Mouse (Mus musculus): Measurements from ENCODE around the gene Hps3. TPM values are rescaled to one million over a fixed set of nuclear protein-coding genes. Genes with fewer than 3 reads are reported as not detected.
"Not testable (repeated sequence)": the region's sequence is repeated elsewhere in the genome, so short reads cannot be mapped to it uniquely, and the experiment has no call there.

Hps3 gene
- polyA plus RNA-seq, 1 experiment from 2014 or later = 10.0 TPM

DNA sequence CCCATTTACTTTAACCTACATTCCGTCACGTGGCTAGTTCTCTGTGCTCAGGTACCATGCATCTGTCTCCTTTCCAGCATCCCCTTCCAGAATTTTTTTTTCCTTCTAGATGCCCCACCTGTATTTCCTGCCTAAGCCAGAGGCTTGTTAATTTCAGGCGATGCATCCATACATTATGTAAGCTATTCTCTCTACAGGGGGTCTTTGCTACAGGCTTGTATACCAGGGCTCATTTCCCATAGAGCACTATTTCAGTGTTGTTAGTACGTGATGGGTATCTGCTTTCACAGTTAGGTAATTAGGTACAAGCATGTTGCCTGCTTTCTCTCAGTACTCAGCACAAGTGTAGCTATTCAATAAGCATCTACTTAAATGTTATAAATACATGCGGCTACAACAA is 7.3 kb downstream of the Hps3 start:
- no peak for ATAC-seq (ENCODE audit: low FRiP score, low read depth)
- Histone ChIP-seq H3K9me3 (no peaks in the 10 kb centered on the region), H3K27ac (no peak overlapping the region), H3K4me2 (replicated peaks) (no peak overlapping the region), H3K36me3 (peaks cover 34% of the 10 kb centered on the region), H3K9ac (no peak overlapping the region), H3K4me1 (no peaks in the 10 kb centered on the region), H3K27me3 (no peaks in the 10 kb centered on the region), H3K4me3 (no peak overlapping the region)
- WGBS = 75% methylated on average over 5 of the region's 5 CpGs

DNA sequence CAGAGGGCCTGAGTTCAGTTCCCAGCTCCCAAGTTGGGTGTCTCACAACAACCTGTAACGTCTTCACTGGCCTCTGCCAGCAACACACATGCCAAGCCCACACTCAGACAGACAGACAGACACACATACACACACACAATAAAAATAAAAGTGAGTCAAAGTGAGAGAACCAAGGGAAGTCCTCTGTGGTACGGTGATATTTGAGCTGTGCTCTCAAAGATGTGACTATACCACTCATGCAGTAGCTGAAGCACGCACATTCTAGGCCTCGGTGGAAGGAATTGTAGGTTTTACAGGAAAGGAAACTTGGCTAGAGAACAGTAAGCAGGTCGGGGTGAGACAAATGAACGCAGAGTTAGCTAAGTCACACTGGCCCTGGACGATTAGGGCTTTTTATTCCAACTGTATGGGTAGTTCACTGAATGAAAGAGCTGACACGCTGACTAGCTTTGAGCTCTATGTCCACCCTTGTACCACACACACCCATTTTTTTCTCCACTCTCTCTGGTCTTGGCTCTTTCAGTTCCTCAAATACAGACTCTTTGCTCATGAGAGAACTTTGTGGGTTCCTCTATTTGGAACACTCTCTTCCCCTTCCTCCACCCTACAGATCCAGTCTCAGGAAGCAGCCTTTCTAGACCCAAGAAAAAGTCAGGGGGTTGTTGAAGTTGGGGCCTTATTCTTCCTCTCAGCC is 8.0 kb downstream of the Hps3 start:
- 87% methylated on average over 8 of the region's 8 CpGs for WGBS
- Histone ChIP-seq H3K9me3 (no peaks in the 10 kb centered on the region), H3K4me2 (replicated peaks) (no peak overlapping the region), H3K27me3 (no peaks in the 10 kb centered on the region), H3K9ac (no peak overlapping the region), H3K4me1 (no peaks in the 10 kb centered on the region), H3K36me3 (peaks cover 40% of the 10 kb centered on the region), H3K27ac (no peak overlapping the region), H3K4me3 (no peak overlapping the region)
- ATAC-seq (ENCODE audit: low FRiP score, low read depth) = no peak

DNA sequence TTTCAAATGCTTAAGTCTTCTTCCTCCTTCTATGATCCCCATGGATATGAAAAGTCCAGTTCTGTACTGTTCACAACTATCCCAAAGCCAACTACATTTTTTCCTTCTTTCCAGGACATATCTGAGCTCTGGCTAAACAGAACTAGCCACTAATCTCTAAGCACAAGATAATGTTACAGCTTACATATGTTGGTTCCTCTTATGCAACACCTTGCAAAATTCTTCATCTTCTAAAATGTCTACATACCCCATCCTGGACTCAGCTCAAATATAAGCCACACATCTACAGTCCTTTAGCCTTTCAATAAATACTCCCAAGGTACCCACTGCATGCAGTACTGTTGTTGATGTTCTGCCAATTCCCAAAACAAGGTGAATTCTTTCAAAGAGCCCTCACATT is 8.6 kb downstream of the Hps3 start:
- Histone ChIP-seq H3K27me3 (no peaks in the 10 kb centered on the region), H3K9ac (no peak overlapping the region), H3K4me2 (replicated peaks) (no peak overlapping the region), H3K4me3 (no peak overlapping the region), H3K9me3 (no peaks in the 10 kb centered on the region), H3K36me3 (peaks cover 44% of the 10 kb centered on the region), H3K27ac (no peak overlapping the region), H3K4me1 (no peaks in the 10 kb centered on the region)
- no peak for ATAC-seq (ENCODE audit: low FRiP score, low read depth)

DNA sequence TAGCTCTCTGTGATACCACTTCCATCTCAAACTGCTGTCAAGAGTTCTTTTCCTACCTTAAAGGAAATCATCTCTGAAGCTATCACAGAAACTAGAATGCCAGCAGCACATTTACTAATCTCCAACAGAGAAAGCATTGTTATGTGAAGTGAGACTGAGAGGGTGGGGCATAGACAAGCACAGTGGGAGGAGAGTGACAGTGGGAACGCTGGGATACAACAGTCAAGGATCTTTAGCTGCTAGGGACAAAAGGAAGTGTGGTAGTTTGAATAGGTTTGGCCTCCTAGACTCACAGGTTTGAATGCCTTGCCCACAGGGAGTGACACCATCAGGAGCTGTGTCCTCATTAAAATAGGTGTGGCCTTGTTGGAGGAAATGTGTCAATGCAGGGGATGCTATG is 11.3 kb downstream of the Hps3 start:
- 77% methylated on average over 1 of the region's 1 CpGs for WGBS

DNA sequence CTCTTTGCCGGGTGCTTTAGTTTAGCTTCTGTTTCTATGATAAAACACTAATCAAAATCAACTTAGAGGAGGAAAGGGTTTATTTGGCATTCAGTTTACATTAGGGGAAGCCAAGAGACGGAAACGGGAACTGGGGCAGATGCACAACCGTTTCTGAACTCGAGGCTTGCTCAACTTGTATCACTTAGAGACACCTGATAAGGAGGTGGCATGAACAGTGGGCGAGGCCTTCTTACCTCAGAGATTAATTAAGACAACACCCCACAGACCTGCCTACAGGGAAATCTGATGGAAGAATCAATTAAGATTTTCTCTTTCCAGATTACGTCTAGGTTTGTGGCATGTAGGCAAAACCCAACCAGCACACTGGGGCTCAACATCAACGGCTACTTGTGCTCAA is 17.0 kb downstream of the Hps3 start:
- WGBS = 90% methylated on average over 8 of the region's 8 CpGs
- no peak overlapping the region for H3K9ac ChIP-seq
- H3K4me3 ChIP-seq = no peak overlapping the region
- ATAC-seq (ENCODE audit: low FRiP score, low read depth) = no peak
- H3K4me2 ChIP-seq (replicated peaks) = no peak overlapping the region
- no peaks in the 10 kb centered on the region for H3K27me3 ChIP-seq
- H3K36me3 ChIP-seq = peaks cover 39% of the 10 kb centered on the region
- H3K4me1 ChIP-seq = no peaks in the 10 kb centered on the region
- no peaks in the 10 kb centered on the region for H3K9me3 ChIP-seq
- no peak overlapping the region for H3K27ac ChIP-seq

More for the DNA sequence above, 11.3 kb downstream of the Hps3 start:
- Histone ChIP-seq H3K36me3 (peaks cover 51% of the 10 kb centered on the region), H3K4me2 (replicated peaks) (no peak overlapping the region), H3K4me3 (no peak overlapping the region), H3K9ac (no peak overlapping the region), H3K27me3 (no peaks in the 10 kb centered on the region), H3K9me3 (no peaks in the 10 kb centered on the region), H3K27ac (no peak overlapping the region), H3K4me1 (no peaks in the 10 kb centered on the region)
- no peak for ATAC-seq (ENCODE audit: low FRiP score, low read depth)

DNA sequence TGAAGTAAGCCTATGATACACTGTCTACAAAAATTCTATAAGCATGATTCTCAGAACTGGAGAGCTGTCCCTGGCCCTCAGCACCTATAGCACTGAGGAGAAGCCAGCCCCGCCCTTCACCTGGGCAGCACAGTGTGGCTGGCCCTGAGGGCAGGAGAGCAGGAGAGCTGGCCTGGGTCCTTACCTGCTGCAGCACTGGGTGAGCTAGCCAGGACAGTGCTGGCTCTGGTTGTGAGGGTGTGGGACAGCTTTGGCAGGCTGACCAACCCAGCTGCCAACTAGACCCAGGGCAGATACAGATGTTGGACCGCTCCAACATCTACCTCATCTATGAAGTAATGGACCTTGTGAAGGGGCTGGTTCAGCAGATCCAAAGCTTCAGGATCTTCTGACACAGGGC is 20.7 kb downstream of the Hps3 start:
- Histone ChIP-seq H3K9ac (no peak overlapping the region), H3K36me3 (peaks cover 21% of the 10 kb centered on the region), H3K27ac (no peak overlapping the region), H3K9me3 (no peaks in the 10 kb centered on the region), H3K27me3 (no peaks in the 10 kb centered on the region), H3K4me1 (peaks cover 8% of the 10 kb centered on the region), H3K4me3 (no peak overlapping the region), H3K4me2 (replicated peaks) (no peak overlapping the region)
- WGBS = 93% methylated on average over 2 of the region's 2 CpGs
- ATAC-seq (ENCODE audit: low FRiP score, low read depth) = no peak

DNA sequence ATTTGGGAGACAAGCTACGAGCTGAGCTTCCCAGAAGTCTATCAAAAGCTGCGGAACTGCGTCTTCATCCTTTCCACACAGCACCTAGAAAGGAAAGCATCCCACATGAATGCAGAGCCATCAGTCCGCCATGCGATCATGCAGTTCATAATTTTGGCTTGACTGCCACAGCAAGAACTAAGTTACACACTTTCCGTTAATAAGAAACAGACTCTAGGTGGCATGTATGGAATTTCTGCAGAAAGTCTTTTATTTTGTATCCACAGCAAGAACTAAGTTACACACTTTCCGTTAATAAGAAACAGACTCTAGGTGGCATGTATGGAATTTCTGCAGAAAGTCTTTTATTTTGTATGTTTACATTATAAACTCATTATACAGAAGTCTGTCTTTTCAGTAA is 24.2 kb downstream of the Hps3 start:
- not testable (repeated sequence) for H3K36me3 ChIP-seq, H3K4me3 ChIP-seq, H3K4me1 ChIP-seq, H3K9me3 ChIP-seq, H3K9ac ChIP-seq, H3K27me3 ChIP-seq
- 32% methylated on average over 7 of the region's 7 CpGs for WGBS
- H3K27ac ChIP-seq = peak overlapping the region; percentile 88
- peak; percentile 70 for ATAC-seq (ENCODE audit: low FRiP score, low read depth)
- peak overlapping the region; percentile 35 for H3K4me2 ChIP-seq (replicated peaks)

DNA sequence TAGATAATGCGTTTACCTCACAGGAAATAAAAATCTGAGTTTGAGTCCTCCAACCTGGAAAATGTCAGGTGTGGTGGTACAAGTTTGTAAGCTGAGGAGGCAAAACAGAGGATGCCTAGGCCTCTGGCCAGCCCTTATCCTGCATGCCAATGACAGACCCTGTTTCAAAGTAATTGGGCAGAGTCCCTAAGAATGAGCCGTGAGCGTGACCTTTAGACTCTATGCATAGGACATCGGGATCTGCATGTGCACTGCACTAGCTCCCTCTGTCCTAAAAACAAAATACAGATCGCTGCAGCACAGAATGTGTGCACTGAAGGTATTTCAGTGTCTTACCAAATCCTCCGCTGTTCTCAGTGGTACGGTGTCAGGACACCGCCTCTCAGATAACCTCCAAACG is 24.7 kb downstream of the Hps3 start:
- no peak overlapping the region for H3K4me3 ChIP-seq
- H3K4me2 ChIP-seq (replicated peaks) = peak overlapping the region; percentile 35
- peak overlapping the region; percentile 88 for H3K27ac ChIP-seq
- H3K9me3 ChIP-seq = no peaks in the 10 kb centered on the region
- H3K9ac ChIP-seq = no peak overlapping the region
- peaks cover 8% of the 10 kb centered on the region for H3K4me1 ChIP-seq
- WGBS = 78% methylated on average over 9 of the region's 9 CpGs
- no peak for ATAC-seq (ENCODE audit: low FRiP score, low read depth)
- H3K27me3 ChIP-seq = no peaks in the 10 kb centered on the region
- peaks cover 4% of the 10 kb centered on the region for H3K36me3 ChIP-seq

DNA sequence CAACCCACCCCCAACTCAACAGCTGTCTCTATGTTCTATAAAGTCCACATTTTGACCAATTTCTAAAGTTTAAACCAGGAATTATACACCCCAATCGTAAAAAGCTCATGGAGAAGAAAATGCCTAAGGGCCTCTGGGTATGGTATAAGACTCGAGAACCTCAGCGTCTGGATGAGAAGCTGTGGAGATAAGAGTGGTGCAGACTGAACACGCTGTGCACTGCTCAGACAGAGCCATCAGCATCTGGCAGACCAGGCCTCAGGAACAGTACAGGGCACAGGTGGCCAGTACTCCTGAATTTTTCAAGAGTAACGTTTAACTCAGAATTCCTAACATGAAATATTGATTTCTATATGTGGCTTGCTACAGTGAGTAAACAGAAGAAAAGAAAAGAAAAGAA is 27.4 kb downstream of the Hps3 start:
- peaks cover 7% of the 10 kb centered on the region for H3K36me3 ChIP-seq
- no peak overlapping the region for H3K27ac ChIP-seq
- ATAC-seq (ENCODE audit: low FRiP score, low read depth) = no peak
- H3K4me2 ChIP-seq (replicated peaks) = no peak overlapping the region
- H3K9ac ChIP-seq = no peak overlapping the region
- H3K4me1 ChIP-seq = peaks cover 8% of the 10 kb centered on the region
- H3K4me3 ChIP-seq = no peak overlapping the region
- no peaks in the 10 kb centered on the region for H3K9me3 ChIP-seq
- WGBS = 62% methylated on average over 5 of the region's 5 CpGs
- H3K27me3 ChIP-seq = no peaks in the 10 kb centered on the region

DNA sequence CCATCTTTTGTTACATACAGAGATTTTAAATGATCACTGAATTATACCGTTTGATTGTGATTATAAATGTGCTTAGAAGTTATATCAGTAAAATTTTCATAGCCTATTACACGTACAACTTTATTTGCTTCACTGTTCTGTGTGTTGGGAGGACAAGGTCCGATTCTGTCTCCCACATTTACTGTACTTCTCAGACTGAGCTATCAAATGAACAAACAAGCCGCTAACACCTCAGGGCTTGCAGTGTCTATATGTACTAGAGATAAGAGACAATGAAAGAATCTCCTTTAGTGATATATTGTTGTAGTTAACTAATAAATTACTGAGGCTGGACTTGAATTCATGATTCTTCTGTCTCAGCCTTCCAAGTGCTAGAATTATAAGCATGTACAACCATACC is 27.8 kb downstream of the Hps3 start:
- WGBS = 82% methylated on average over 4 of the region's 4 CpGs
- Histone ChIP-seq H3K27ac (no peak overlapping the region), H3K4me2 (replicated peaks) (no peak overlapping the region), H3K27me3 (no peaks in the 10 kb centered on the region), H3K9ac (no peak overlapping the region), H3K4me3 (no peak overlapping the region), H3K9me3 (no peaks in the 10 kb centered on the region), H3K36me3 (peaks cover 7% of the 10 kb centered on the region), H3K4me1 (peaks cover 8% of the 10 kb centered on the region)
- no peak for ATAC-seq (ENCODE audit: low FRiP score, low read depth)

DNA sequence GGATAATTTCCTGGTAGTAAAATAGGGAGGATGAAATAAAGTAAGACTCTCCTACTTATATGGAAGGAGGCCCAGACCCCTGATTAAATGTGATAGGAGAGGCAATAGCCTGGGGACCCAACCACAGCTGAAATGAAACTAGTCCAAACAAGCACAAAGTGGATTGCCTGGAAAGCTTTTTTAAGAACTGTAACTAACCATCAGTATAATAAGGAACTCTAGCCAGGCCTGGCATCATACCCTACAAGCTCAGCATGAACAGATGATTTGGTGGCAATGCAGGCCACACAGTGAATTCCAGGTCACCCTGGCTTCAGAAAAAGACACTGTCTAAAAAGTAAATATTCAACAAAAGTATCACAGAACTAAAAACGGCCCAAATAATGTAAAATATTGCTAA is 29.5 kb downstream of the Hps3 start:
- H3K9me3 ChIP-seq = no peaks in the 10 kb centered on the region
- H3K27me3 ChIP-seq = no peaks in the 10 kb centered on the region
- H3K4me3 ChIP-seq = no peak overlapping the region
- H3K27ac ChIP-seq = no peak overlapping the region
- no peak overlapping the region for H3K4me2 ChIP-seq (replicated peaks)
- H3K9ac ChIP-seq = no peak overlapping the region
- H3K4me1 ChIP-seq = peaks cover 3% of the 10 kb centered on the region
- peaks cover 13% of the 10 kb centered on the region for H3K36me3 ChIP-seq
- no peak for ATAC-seq (ENCODE audit: low FRiP score, low read depth)
- 70% methylated on average over 1 of the region's 1 CpGs for WGBS

DNA sequence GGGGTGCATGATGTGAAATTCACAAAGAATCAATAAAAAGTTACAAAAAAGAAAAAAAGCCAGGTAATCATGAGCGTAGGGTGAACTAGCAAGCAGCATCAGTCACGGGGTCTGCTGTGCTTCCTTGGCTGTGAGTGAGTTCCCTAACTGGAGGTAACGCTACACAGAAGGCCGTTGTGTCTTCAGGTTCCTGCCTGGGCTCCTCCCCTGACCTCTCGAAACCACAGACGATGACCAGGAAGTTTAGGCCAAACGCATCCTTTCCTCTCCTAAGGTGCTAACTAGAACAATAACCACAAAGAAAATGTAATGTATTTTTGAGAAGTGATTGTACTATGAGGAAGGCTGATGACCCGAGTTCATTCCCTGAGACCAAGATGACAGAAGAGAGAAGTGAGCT is 30.7 kb downstream of the Hps3 start:
- WGBS = 85% methylated on average over 8 of the region's 8 CpGs
- Histone ChIP-seq H3K4me2 (replicated peaks) (no peak overlapping the region), H3K4me1 (no peaks in the 10 kb centered on the region), H3K27me3 (no peaks in the 10 kb centered on the region), H3K4me3 (no peak overlapping the region), H3K9me3 (no peaks in the 10 kb centered on the region), H3K27ac (no peak overlapping the region), H3K36me3 (peaks cover 12% of the 10 kb centered on the region), H3K9ac (no peak overlapping the region)
- ATAC-seq (ENCODE audit: low FRiP score, low read depth) = no peak

DNA sequence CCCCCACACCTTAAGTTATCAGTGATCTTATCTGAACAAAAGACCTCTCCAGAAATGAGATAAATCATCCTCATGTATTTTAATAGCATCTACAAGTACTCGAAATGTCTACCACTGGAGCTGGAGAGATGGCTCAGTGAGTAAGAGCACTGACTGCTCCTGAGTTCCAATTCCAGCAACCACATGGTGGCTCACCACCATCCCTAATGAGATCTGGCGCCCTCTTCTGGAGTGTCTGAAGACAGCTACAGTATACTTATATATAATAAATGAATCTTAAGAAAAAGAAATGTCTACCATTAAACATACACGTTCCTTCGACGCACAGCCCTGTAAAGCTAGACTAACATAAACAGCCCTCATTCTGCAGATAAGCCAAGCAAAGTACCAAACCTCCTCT is 32.3 kb downstream of the Hps3 start:
- no peaks in the 10 kb centered on the region for H3K4me1 ChIP-seq
- no peak overlapping the region for H3K4me2 ChIP-seq (replicated peaks)
- H3K27ac ChIP-seq = no peak overlapping the region
- H3K4me3 ChIP-seq = no peak overlapping the region
- H3K9me3 ChIP-seq = no peaks in the 10 kb centered on the region
- WGBS = 83% methylated on average over 5 of the region's 5 CpGs
- ATAC-seq (ENCODE audit: low FRiP score, low read depth) = no peak
- H3K9ac ChIP-seq = no peak overlapping the region
- H3K36me3 ChIP-seq = peaks cover 10% of the 10 kb centered on the region
- no peaks in the 10 kb centered on the region for H3K27me3 ChIP-seq
